Mouse (Mus musculus) forebrain, embryonic 11.5 days (tissue): Measurements from ENCODE around the gene Clk2. TPM values are rescaled to one million over a fixed set of nuclear protein-coding genes. Genes with fewer than 3 reads are reported as not detected.

Experiments used
- ATAC-seq: fragments of 200-750 bp; cut with Nextera tagmentation; replicated peaks from 2 replicates; pipeline ENCODE4 v1.8.0; 2017; ENCODE audit warnings: moderate TSS enrichment; ENCODE audit not compliant: low FRiP score
- DNase-seq: peaks from one replicate; pipeline ENCODE4 v3.0.0-alpha.2; 2017; ENCODE audit warnings: low spot score
- H3K27ac ChIP-seq: fragments of 300-500 bp; sonication (generic); 2 replicates; pipeline ENCODE4 v1.5.1; 2014; ENCODE audit warnings: low read depth, low read length
- H3K27me3 ChIP-seq: fragments of 300-500 bp; sonication (generic); 2 replicates; pipeline ENCODE4 v1.6.1; 2014; ENCODE audit warnings: mild to moderate bottlenecking, low read length, mixed read lengths; ENCODE audit not compliant: control insufficient read depth, insufficient read depth
- H3K36me3 ChIP-seq: fragments of 300-500 bp; sonication (generic); 2 replicates; pipeline ENCODE4 v1.6.1; 2014; ENCODE audit warnings: mild to moderate bottlenecking, low read length, moderate library complexity, mixed read lengths; ENCODE audit not compliant: control insufficient read depth, insufficient read depth
- H3K4me1 ChIP-seq: fragments of 300-500 bp; sonication (generic); replicated peaks from 2 replicates; pipeline ENCODE4 v1.6.1; 2014; ENCODE audit warnings: low read length, mixed read lengths; ENCODE audit not compliant: control insufficient read depth, insufficient read depth
- H3K4me2 ChIP-seq: fragments of 300-500 bp; sonication (generic); 2 replicates; pipeline ENCODE4 v1.6.1; 2014; ENCODE audit warnings: low read depth, mild to moderate bottlenecking, low read length, moderate library complexity, mixed read lengths; ENCODE audit not compliant: severe bottlenecking
- H3K4me3 ChIP-seq: fragments of 300-500 bp; sonication (generic); 2 replicates; pipeline ENCODE4 v1.5.1; 2014; ENCODE audit warnings: low read depth, low read length
- H3K9ac ChIP-seq: fragments of 300-500 bp; sonication (generic); 2 replicates; pipeline ENCODE4 v1.6.1; 2014; ENCODE audit warnings: low read length
- H3K9me3 ChIP-seq: fragments of 300-500 bp; sonication (generic); 2 replicates; pipeline ENCODE4 v1.6.1; 2016; ENCODE audit warnings: low read length, mixed read lengths; ENCODE audit not compliant: control insufficient read depth
- WGBS: fragments of 180-500 bp; shearing (Covaris S2); extraction: QIAGEN DNeasy Blood & Tissue Kit; methylation state at CpG from one replicate; pipeline ENCODE4 v1.1.7; 2014; 5-methylcytosine and 5-hydroxymethylcytosine counted together
- polyA plus RNA-seq: library from polyadenylated mRNA; unstranded; fragments of >200 nt; fragmentation: Nextera tagmentation; extraction: Ambion mirVana; gene quantifications from 2 replicates; pipeline ENCODE4 v1.2.1, GENCODE M21; 2014

Gene Clk2
- polyA plus RNA-seq, 1 experiment from 2014 or later, result 34.7 TPM

- H3K9me3 ChIP-seq, result no peaks in the 10 kb centered on the region
- DNase-seq (no peak), ATAC-seq (no peak)
- no peaks in the 10 kb centered on the region for H3K27me3 ChIP-seq
- H3K4me1 ChIP-seq, result peaks cover 12% of the 10 kb centered on the region
- WGBS, result 89% methylated on average over 11 of the region's 11 CpGs
- peaks cover 22% of the 10 kb centered on the region for H3K36me3 ChIP-seq
- H3K9ac ChIP-seq, result no peak overlapping the region
- no peak overlapping the region for H3K27ac ChIP-seq
- no peak overlapping the region for H3K4me2 ChIP-seq
- H3K4me3 ChIP-seq, result no peak overlapping the region
These were observed 14.5 kb downstream of the Clk2 start for GRCm38 (mm10) chr3:89179056-89179455.

GRCm38 (mm10) chr3:89181749-89182500 is 17.3 kb downstream of the Clk2 start:
- no peak overlapping the region for H3K4me3 ChIP-seq

GRCm38 (mm10) chr3:89182531-89183057 is 18.0 kb downstream of the Clk2 start:
- peak overlapping the region; percentile 55 for H3K4me3 ChIP-seq
- H3K27ac ChIP-seq, result no peak overlapping the region
- no peak overlapping the region for H3K9ac ChIP-seq
- H3K27me3 ChIP-seq, result no peaks in the 10 kb centered on the region
- WGBS, result 54% methylated on average over 7 of the region's 7 CpGs
- no peak overlapping the region; the same call in 1 of the 2 replicates for H3K4me2 ChIP-seq
- ATAC-seq (peak; percentile 38; the same call in 1 of the 2 replicates), DNase-seq (no peak)
- peaks cover 25% of the 10 kb centered on the region for H3K4me1 ChIP-seq
- no peaks in the 10 kb centered on the region for H3K9me3 ChIP-seq
- H3K36me3 ChIP-seq, result peaks cover 9% of the 10 kb centered on the region; the same call in 1 of the 2 replicates

More at GRCm38 (mm10) chr3:89181749-89182500, 17.3 kb downstream of the Clk2 start:
- Histone ChIP-seq H3K4me2 (no peak overlapping the region), H3K9me3 (no peaks in the 10 kb centered on the region), H3K9ac (no peak overlapping the region), H3K36me3 (peaks cover 9% of the 10 kb centered on the region; the same call in 1 of the 2 replicates), H3K4me1 (peaks cover 21% of the 10 kb centered on the region), H3K27me3 (no peaks in the 10 kb centered on the region), H3K27ac (no peak overlapping the region)
- peak; percentile 52 for DNase-seq
- ATAC-seq, result no peak
- WGBS, result 93% methylated on average over 27 of the region's 27 CpGs

- Histone ChIP-seq H3K9ac (peak within 1 kb of the TSS; percentile 85), H3K4me1 (peaks cover 26% of the 10 kb centered on the region), H3K9me3 (no peaks in the 10 kb centered on the region), H3K27me3 (no peaks in the 10 kb centered on the region), H3K36me3 (peaks cover 9% of the 10 kb centered on the region; the same call in 1 of the 2 replicates), H3K27ac (peak within 1 kb of the TSS; percentile 62), H3K4me3 (peak within 1 kb of the TSS; percentile 55), H3K4me2 (peak within 1 kb of the TSS; percentile 97)
- WGBS, result 6% methylated on average over 39 of the region's 39 CpGs
- ATAC-seq, result peak; percentile 94
- peak; percentile 92 for DNase-seq
These were observed 18.7 kb downstream of the Clk2 start, which contains the start of gene Fam189b for GRCm38 (mm10) chr3:89183058-89183958. Gene Fam189b (plus strand): TSS chr3:89183143.

- Histone ChIP-seq H3K27me3 (no peaks in the 10 kb centered on the region), H3K36me3 (peaks cover 9% of the 10 kb centered on the region; the same call in 1 of the 2 replicates), H3K9me3 (no peaks in the 10 kb centered on the region), H3K4me3 (peak overlapping the region; percentile 55), H3K9ac (peak overlapping the region; percentile 85), H3K4me2 (peak overlapping the region; percentile 97), H3K27ac (no peak overlapping the region), H3K4me1 (peaks cover 24% of the 10 kb centered on the region)
- no peak for ATAC-seq
- no peak for DNase-seq
- 82% methylated on average over 6 of the region's 6 CpGs for WGBS
These were observed 19.3 kb downstream of the Clk2 start for GRCm38 (mm10) chr3:89183959-89184315.

- Histone ChIP-seq H3K4me1 (peaks cover 23% of the 10 kb centered on the region), H3K36me3 (no peaks in the 10 kb centered on the region), H3K27me3 (no peaks in the 10 kb centered on the region), H3K4me3 (no peak overlapping the region), H3K27ac (no peak overlapping the region), H3K4me2 (0 out of 2 replicates have a peak overlapping the region, but pooled peaks have one; percentile 16), H3K9me3 (no peaks in the 10 kb centered on the region), H3K9ac (no peak overlapping the region)
- DNase-seq, result no peak
- ATAC-seq, result no peak
- 31% methylated on average over 23 of the region's 23 CpGs for WGBS
These were observed 22.6 kb downstream of the Clk2 start for GRCm38 (mm10) chr3:89187197-89187596.

GRCm38 (mm10) chr3:89187690-89188477 is 23.3 kb downstream of the Clk2 start:
- Histone ChIP-seq H3K36me3 (no peaks in the 10 kb centered on the region), H3K4me3 (no peak overlapping the region), H3K9ac (peak overlapping the region; percentile 27; the same call in 1 of the 2 replicates), H3K27me3 (no peaks in the 10 kb centered on the region), H3K4me1 (peaks cover 23% of the 10 kb centered on the region), H3K27ac (no peak overlapping the region), H3K4me2 (no peak overlapping the region), H3K9me3 (no peaks in the 10 kb centered on the region)
- ATAC-seq (no peak), DNase-seq (no peak)
- 56% methylated on average over 18 of the region's 18 CpGs for WGBS

- Histone ChIP-seq H3K36me3 (no peaks in the 10 kb centered on the region), H3K27ac (no peak overlapping the region), H3K4me3 (no peak overlapping the region), H3K9me3 (no peaks in the 10 kb centered on the region), H3K4me2 (no peak overlapping the region), H3K27me3 (no peaks in the 10 kb centered on the region), H3K4me1 (peaks cover 21% of the 10 kb centered on the region), H3K9ac (no peak overlapping the region)
- 63% methylated on average over 12 of the region's 12 CpGs for WGBS
- DNase-seq (no peak), ATAC-seq (no peak)
These were observed 23.9 kb downstream of the Clk2 start for GRCm38 (mm10) chr3:89188478-89188875.
